Mouse (Mus musculus): Measurements from ENCODE around the gene Prm2.

- no peak for TF ChIP-seq CTCF (IDR thresholded peaks at IDR 0.05; ENCODE audit: control insufficient read depth, insufficient read depth, low read length)
- TF ChIP-seq POLR2A (IDR thresholded peaks at IDR 0.05; ENCODE audit: borderline replicate concordance, control insufficient read depth, low read depth, low read length): no peak
Measured at GRCm38 (mm10) chr16:10812865-10813371, 17.0 kb upstream of the Prm2 start, which contains the start of gene Gm11172.
